Mouse (Mus musculus) kidney, adult 2 months (tissue): ENCODE results near the gene Sgce.

Experiments used
- CTCF ChIP-seq: fragments of 200-500 bp; conservative IDR thresholded peaks from 2 replicates; pipeline ENCODE4 v1.5.1; 2011; ENCODE audit warnings: low read depth, mild to moderate bottlenecking, control low read depth, low read length, moderate library complexity, mixed read lengths; ENCODE audit not compliant: insufficient read depth, insufficient read length
- POLR2A ChIP-seq: fragments of 200-500 bp; IDR thresholded peaks from one replicate; pipeline ENCODE4 v1.6.1; 2011; ENCODE audit warnings: low read depth, low read length, control low read depth

GRCm38 (mm10) chr6:4749091-4749490, 2.1 kb upstream of the Sgce start:
- TF ChIP-seq POLR2A (no peak), CTCF (no peak)
